Mouse (Mus musculus): ENCODE results near the gene Prmt1.

Prmt1 gene

GRCm38 (mm10) chr7:44952611-44953306, 33.6 kb downstream of the Prmt1 start:
- peak; percentile 73 for DNase-seq (ENCODE audit: low read depth, low spot score)

- peak; percentile 27 for DNase-seq (ENCODE audit: low read depth, low spot score)
Observed at GRCm38 (mm10) chr7:44951960-44952359, 34.4 kb downstream of the Prmt1 start.

GRCm38 (mm10) chr7:44949922-44950321, 36.4 kb downstream of the Prmt1 start:
- DNase-seq (ENCODE audit: low read depth, low spot score): no peak

GRCm38 (mm10) chr7:44942904-44943303, 43.5 kb downstream of the Prmt1 start, which contains the start of gene Tsks:
Tsks (plus strand) TSS chr7:44943204.
- no peak for DNase-seq (ENCODE audit: low read depth, low spot score)

- no peak for DNase-seq (ENCODE audit: low read depth, low spot score)
Observed at GRCm38 (mm10) chr7:44938680-44939079, 47.7 kb downstream of the Prmt1 start.

- DNase-seq (ENCODE audit: low read depth, low spot score): peak; percentile 100
Observed at GRCm38 (mm10) chr7:44929204-44930151, 56.9 kb downstream of the Prmt1 start, which contains the start of gene Ap2a1. Ap2a1 (minus strand) TSS chr7:44929496.

- DNase-seq (ENCODE audit: low read depth, low spot score): no peak
Observed at GRCm38 (mm10) chr7:44928570-44928969, 57.8 kb downstream of the Prmt1 start.

All from CD4-positive helper T cell, adult 2 months (primary cell).